Mouse (Mus musculus): ENCODE measurements at regions not wholly inside any gene's neighbourhood (a gene's known extent, or its start where the extent isn't known, plus 50 kb on each side); places are given as distances from the start of the nearest gene placed in this dataset.

GRCm38 (mm10) chr3:136993473-136993872 lies 323.5 kb downstream of the Ppp3ca start:
- Histone ChIP-seq H3K4me1 (ENCODE audit: control insufficient read depth, insufficient read depth, low read length) (no peaks in the 10 kb centered on the region), H3K27ac (replicated peaks; ENCODE audit: low read depth, low read length) (no peak overlapping the region), H3K27me3 (ENCODE audit: control insufficient read depth, insufficient read depth, low read length) (no peaks in the 10 kb centered on the region), H3K9ac (ENCODE audit: low read length) (no peak overlapping the region), H3K4me3 (ENCODE audit: low read depth, low read length) (no peak overlapping the region), H3K36me3 (ENCODE audit: control insufficient read depth, insufficient read depth, low read length) (no peaks in the 10 kb centered on the region), H3K4me2 (ENCODE audit: low read depth, severe bottlenecking) (no peak overlapping the region), H3K9me3 (ENCODE audit: control insufficient read depth, low read length) (no peaks in the 10 kb centered on the region)
- whole genome bisulfite sequencing, result 84% methylated on average over 2 of the region's 2 CpGs
- no peak for DNase-seq (ENCODE audit: low spot score)
- no peak for ATAC-seq (ENCODE audit: insufficient number of reproducible peaks, low FRiP score, low TSS enrichment, low read depth)

GRCm38 (mm10) chr3:136994361-136995083 lies 324.6 kb downstream of the Ppp3ca start:
- H3K36me3 ChIP-seq (ENCODE audit: control insufficient read depth, insufficient read depth, low read length), result no peaks in the 10 kb centered on the region
- H3K4me2 ChIP-seq (ENCODE audit: low read depth, severe bottlenecking), result no peak overlapping the region
- no peak overlapping the region for H3K4me3 ChIP-seq (ENCODE audit: low read depth, low read length)
- no peak for DNase-seq (ENCODE audit: low spot score)
- no peaks in the 10 kb centered on the region for H3K27me3 ChIP-seq (ENCODE audit: control insufficient read depth, insufficient read depth, low read length)
- H3K9me3 ChIP-seq (ENCODE audit: control insufficient read depth, low read length), result no peaks in the 10 kb centered on the region
- no peaks in the 10 kb centered on the region for H3K4me1 ChIP-seq (ENCODE audit: control insufficient read depth, insufficient read depth, low read length)
- H3K9ac ChIP-seq (ENCODE audit: low read length), result no peak overlapping the region
- no peak overlapping the region for H3K27ac ChIP-seq (replicated peaks; ENCODE audit: low read depth, low read length)
- 93% methylated on average over 8 of the region's 8 CpGs for WGBS
- ATAC-seq (ENCODE audit: insufficient number of reproducible peaks, low FRiP score, low TSS enrichment, low read depth), result no peak

GRCm38 (mm10) chr3:136995611-136996335 lies 325.8 kb downstream of the Ppp3ca start:
- no peaks in the 10 kb centered on the region for H3K4me1 ChIP-seq (ENCODE audit: control insufficient read depth, insufficient read depth, low read length)
- no peaks in the 10 kb centered on the region for H3K27me3 ChIP-seq (ENCODE audit: control insufficient read depth, insufficient read depth, low read length)
- no peak overlapping the region for H3K27ac ChIP-seq (replicated peaks; ENCODE audit: low read depth, low read length)
- no peaks in the 10 kb centered on the region for H3K9me3 ChIP-seq (ENCODE audit: control insufficient read depth, low read length)
- no peak overlapping the region for H3K4me3 ChIP-seq (ENCODE audit: low read depth, low read length)
- H3K4me2 ChIP-seq (ENCODE audit: low read depth, severe bottlenecking), result no peak overlapping the region
- DNase-seq (ENCODE audit: low spot score), result no peak
- ATAC-seq (ENCODE audit: insufficient number of reproducible peaks, low FRiP score, low TSS enrichment, low read depth), result no peak
- WGBS, result 95% methylated on average over 3 of the region's 3 CpGs
- no peaks in the 10 kb centered on the region for H3K36me3 ChIP-seq (ENCODE audit: control insufficient read depth, insufficient read depth, low read length)
- no peak overlapping the region for H3K9ac ChIP-seq (ENCODE audit: low read length)

- ATAC-seq (ENCODE audit: insufficient number of reproducible peaks, low FRiP score, low TSS enrichment, low read depth), result no peak
- Histone ChIP-seq H3K27me3 (ENCODE audit: control insufficient read depth, insufficient read depth, low read length) (no peaks in the 10 kb centered on the region), H3K9me3 (ENCODE audit: control insufficient read depth, low read length) (no peaks in the 10 kb centered on the region), H3K9ac (ENCODE audit: low read length) (no peak overlapping the region), H3K4me2 (ENCODE audit: low read depth, severe bottlenecking) (no peak overlapping the region), H3K4me1 (ENCODE audit: control insufficient read depth, insufficient read depth, low read length) (no peaks in the 10 kb centered on the region), H3K27ac (replicated peaks; ENCODE audit: low read depth, low read length) (no peak overlapping the region), H3K36me3 (ENCODE audit: control insufficient read depth, insufficient read depth, low read length) (no peaks in the 10 kb centered on the region), H3K4me3 (ENCODE audit: low read depth, low read length) (no peak overlapping the region)
- 82% methylated on average over 5 of the region's 5 CpGs for WGBS
- no peak for DNase-seq (ENCODE audit: low spot score)
Measured at GRCm38 (mm10) chr3:136996381-136996895, 326.5 kb downstream of the Ppp3ca start.

- Histone ChIP-seq H3K9me3 (ENCODE audit: control insufficient read depth, low read length) (no peaks in the 10 kb centered on the region), H3K4me1 (ENCODE audit: control insufficient read depth, insufficient read depth, low read length) (no peaks in the 10 kb centered on the region), H3K4me2 (ENCODE audit: low read depth, severe bottlenecking) (no peak overlapping the region), H3K9ac (ENCODE audit: low read length) (no peak overlapping the region), H3K4me3 (ENCODE audit: low read depth, low read length) (no peak overlapping the region), H3K36me3 (ENCODE audit: control insufficient read depth, insufficient read depth, low read length) (no peaks in the 10 kb centered on the region), H3K27me3 (ENCODE audit: control insufficient read depth, insufficient read depth, low read length) (no peaks in the 10 kb centered on the region), H3K27ac (replicated peaks; ENCODE audit: low read depth, low read length) (no peak overlapping the region)
- ATAC-seq (ENCODE audit: insufficient number of reproducible peaks, low FRiP score, low TSS enrichment, low read depth), result no peak
- 73% methylated on average over 2 of the region's 2 CpGs for WGBS
- no peak for DNase-seq (ENCODE audit: low spot score)
Measured at GRCm38 (mm10) chr3:137011551-137011950, 329.3 kb upstream of the Emcn start.

- Histone ChIP-seq H3K27me3 (ENCODE audit: control insufficient read depth, insufficient read depth, low read length) (no peaks in the 10 kb centered on the region), H3K4me1 (ENCODE audit: control insufficient read depth, insufficient read depth, low read length) (no peaks in the 10 kb centered on the region), H3K36me3 (ENCODE audit: control insufficient read depth, insufficient read depth, low read length) (no peaks in the 10 kb centered on the region), H3K27ac (replicated peaks; ENCODE audit: low read depth, low read length) (no peak overlapping the region), H3K9me3 (ENCODE audit: control insufficient read depth, low read length) (no peaks in the 10 kb centered on the region), H3K4me3 (ENCODE audit: low read depth, low read length) (no peak overlapping the region), H3K9ac (ENCODE audit: low read length) (no peak overlapping the region), H3K4me2 (ENCODE audit: low read depth, severe bottlenecking) (no peak overlapping the region)
- ATAC-seq (ENCODE audit: insufficient number of reproducible peaks, low FRiP score, low TSS enrichment, low read depth), result no peak
- WGBS, result 68% methylated on average over 2 of the region's 2 CpGs
- DNase-seq (ENCODE audit: low spot score), result peak; percentile 61
Measured at GRCm38 (mm10) chr3:137014686-137015085, 326.2 kb upstream of the Emcn start.

- H3K4me3 ChIP-seq (ENCODE audit: low read depth, low read length), result no peak overlapping the region
- WGBS, result 90% methylated on average over 3 of the region's 3 CpGs
Measured at GRCm38 (mm10) chr3:137015199-137015598, 325.7 kb upstream of the Emcn start.

GRCm38 (mm10) chr3:137019971-137020634 lies 320.8 kb upstream of the Emcn start:
- Histone ChIP-seq H3K9ac (ENCODE audit: low read length) (no peak overlapping the region), H3K27me3 (ENCODE audit: control insufficient read depth, insufficient read depth, low read length) (no peaks in the 10 kb centered on the region), H3K36me3 (ENCODE audit: control insufficient read depth, insufficient read depth, low read length) (no peaks in the 10 kb centered on the region), H3K4me2 (ENCODE audit: low read depth, severe bottlenecking) (no peak overlapping the region), H3K4me3 (ENCODE audit: low read depth, low read length) (no peak overlapping the region), H3K9me3 (ENCODE audit: control insufficient read depth, low read length) (no peaks in the 10 kb centered on the region), H3K27ac (replicated peaks; ENCODE audit: low read depth, low read length) (no peak overlapping the region), H3K4me1 (ENCODE audit: control insufficient read depth, insufficient read depth, low read length) (no peaks in the 10 kb centered on the region)
- WGBS, result 77% methylated on average over 3 of the region's 3 CpGs
- DNase-seq (ENCODE audit: low spot score) (no peak), ATAC-seq (ENCODE audit: insufficient number of reproducible peaks, low FRiP score, low TSS enrichment, low read depth) (no peak)

More at GRCm38 (mm10) chr3:137015199-137015598, 325.7 kb upstream of the Emcn start:
- ATAC-seq (ENCODE audit: insufficient number of reproducible peaks, low FRiP score, low TSS enrichment, low read depth) (no peak), DNase-seq (ENCODE audit: low spot score) (no peak)
- Histone ChIP-seq H3K4me1 (ENCODE audit: control insufficient read depth, insufficient read depth, low read length) (no peaks in the 10 kb centered on the region), H3K27ac (replicated peaks; ENCODE audit: low read depth, low read length) (no peak overlapping the region), H3K36me3 (ENCODE audit: control insufficient read depth, insufficient read depth, low read length) (no peaks in the 10 kb centered on the region), H3K27me3 (ENCODE audit: control insufficient read depth, insufficient read depth, low read length) (no peaks in the 10 kb centered on the region), H3K9ac (ENCODE audit: low read length) (no peak overlapping the region), H3K9me3 (ENCODE audit: control insufficient read depth, low read length) (no peaks in the 10 kb centered on the region), H3K4me2 (ENCODE audit: low read depth, severe bottlenecking) (no peak overlapping the region)
